Mouse (Mus musculus) heart, embryonic 16.5 days (tissue): ENCODE measurements around the gene Vti1a. TPM values are rescaled to one million over a fixed set of nuclear protein-coding genes. Genes with fewer than 3 reads are reported as not detected.

ENCODE experiments used
- ATAC-seq: fragments of 200-750 bp; cut with Nextera tagmentation; replicated peaks from 2 replicates; pipeline ENCODE4 v1.8.0; 2017; ENCODE audit warnings: moderate number of reproducible peaks; ENCODE audit not compliant: insufficient read depth, low FRiP score; ENCODE audit errors: extremely low read depth
- H3K27ac ChIP-seq: fragments of 300-500 bp; sonication (generic); 2 replicates; pipeline ENCODE4 v1.5.1; 2014; ENCODE audit warnings: mild to moderate bottlenecking, low read length, control low read depth, moderate library complexity
- H3K27me3 ChIP-seq: fragments of 300-500 bp; sonication (generic); 2 replicates; pipeline ENCODE4 v1.6.1; 2014; ENCODE audit warnings: low read length, mixed read lengths; ENCODE audit not compliant: control insufficient read depth, insufficient read depth
- H3K36me3 ChIP-seq: fragments of 300-500 bp; sonication (generic); 2 replicates; pipeline ENCODE4 v1.6.1; 2014; ENCODE audit not compliant: control insufficient read depth, insufficient read depth
- H3K4me1 ChIP-seq: fragments of 300-500 bp; sonication (generic); 2 replicates; pipeline ENCODE4 v1.6.1; 2014; ENCODE audit warnings: low read length, mixed read lengths; ENCODE audit not compliant: control insufficient read depth, insufficient read depth
- H3K4me2 ChIP-seq: fragments of 300-500 bp; sonication (generic); 2 replicates; pipeline ENCODE4 v1.6.1; 2014; ENCODE audit warnings: low read depth, mild to moderate bottlenecking, control low read depth, low read length
- H3K4me3 ChIP-seq: fragments of 300-500 bp; sonication (generic); 2 replicates; pipeline ENCODE4 v1.5.1; 2014; ENCODE audit warnings: mild to moderate bottlenecking, control low read depth, low read length
- H3K9ac ChIP-seq: fragments of 300-500 bp; sonication (generic); 2 replicates; pipeline ENCODE4 v1.6.1; 2014; ENCODE audit warnings: low read length, control low read depth
- H3K9me3 ChIP-seq: fragments of 300-500 bp; sonication (generic); replicated peaks from 2 replicates; pipeline ENCODE4 v1.6.1; 2016; ENCODE audit warnings: low read length; ENCODE audit not compliant: control insufficient read depth
- WGBS: fragments of 180-500 bp; shearing (Covaris S2); extraction: QIAGEN DNeasy Blood & Tissue Kit; methylation state at CpG from one replicate; pipeline ENCODE4 v1.1.7; 2014; 5-methylcytosine and 5-hydroxymethylcytosine counted together
- polyA plus RNA-seq: library from polyadenylated mRNA; unstranded; fragments of >200 nt; fragmentation: Nextera tagmentation; extraction: Ambion mirVana; gene quantifications from 2 replicates; pipeline ENCODE4 v1.2.1, GENCODE M21; 2015

Vti1a gene
- polyA plus RNA-seq, 1 experiment from 2014 or later: 17.6 TPM

GRCm38 (mm10) chr19:55423952-55424351, 107.9 kb downstream of the Vti1a start:
- 38% methylated on average over 8 of the region's 8 CpGs for whole genome bisulfite sequencing
- H3K9me3 ChIP-seq: no peaks in the 10 kb centered on the region
- H3K27me3 ChIP-seq: no peaks in the 10 kb centered on the region
- H3K4me2 ChIP-seq: no peak overlapping the region
- H3K4me1 ChIP-seq: no peaks in the 10 kb centered on the region
- no peak overlapping the region for H3K9ac ChIP-seq
- H3K36me3 ChIP-seq: no peaks in the 10 kb centered on the region
- peak; percentile 80 for ATAC-seq
- no peak overlapping the region for H3K4me3 ChIP-seq
- no peak overlapping the region for H3K27ac ChIP-seq

DNA sequence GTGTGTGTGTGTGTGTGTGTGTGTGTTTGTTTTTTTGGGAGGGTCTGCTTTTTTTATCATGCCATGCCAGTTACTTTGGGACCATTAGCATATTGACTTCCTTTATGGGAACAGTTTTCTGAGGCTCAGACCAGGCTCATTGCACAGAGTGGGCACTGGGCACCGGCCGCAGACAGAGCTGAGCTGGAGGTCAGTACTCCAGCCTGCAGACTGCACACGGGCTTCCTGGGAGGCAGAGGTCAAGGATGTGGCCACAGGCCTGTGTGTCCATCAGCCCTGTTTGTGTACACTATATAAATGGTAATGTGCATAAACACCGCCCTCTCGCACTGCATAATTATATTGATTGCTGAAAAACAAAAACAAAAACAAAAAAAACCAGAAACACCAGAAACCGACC, 108.4 kb downstream of the Vti1a start:
- WGBS: 81% methylated on average over 6 of the region's 6 CpGs
- H3K27ac ChIP-seq: no peak overlapping the region
- no peak overlapping the region for H3K9ac ChIP-seq
- H3K27me3 ChIP-seq: no peaks in the 10 kb centered on the region
- H3K9me3 ChIP-seq: no peaks in the 10 kb centered on the region
- no peaks in the 10 kb centered on the region for H3K4me1 ChIP-seq
- ATAC-seq: no peak
- H3K36me3 ChIP-seq: no peaks in the 10 kb centered on the region
- no peak overlapping the region for H3K4me2 ChIP-seq
- H3K4me3 ChIP-seq: no peak overlapping the region

GRCm38 (mm10) chr19:55440306-55440705, 124.2 kb downstream of the Vti1a start:
- H3K4me2 ChIP-seq: no peak overlapping the region
- ATAC-seq: no peak
- no peak overlapping the region for H3K9ac ChIP-seq
- H3K4me1 ChIP-seq: no peaks in the 10 kb centered on the region
- 84% methylated on average over 3 of the region's 3 CpGs for WGBS
- no peaks in the 10 kb centered on the region for H3K9me3 ChIP-seq
- no peaks in the 10 kb centered on the region for H3K27me3 ChIP-seq
- no peak overlapping the region for H3K4me3 ChIP-seq
- H3K27ac ChIP-seq: no peak overlapping the region
- H3K36me3 ChIP-seq: no peaks in the 10 kb centered on the region

DNA sequence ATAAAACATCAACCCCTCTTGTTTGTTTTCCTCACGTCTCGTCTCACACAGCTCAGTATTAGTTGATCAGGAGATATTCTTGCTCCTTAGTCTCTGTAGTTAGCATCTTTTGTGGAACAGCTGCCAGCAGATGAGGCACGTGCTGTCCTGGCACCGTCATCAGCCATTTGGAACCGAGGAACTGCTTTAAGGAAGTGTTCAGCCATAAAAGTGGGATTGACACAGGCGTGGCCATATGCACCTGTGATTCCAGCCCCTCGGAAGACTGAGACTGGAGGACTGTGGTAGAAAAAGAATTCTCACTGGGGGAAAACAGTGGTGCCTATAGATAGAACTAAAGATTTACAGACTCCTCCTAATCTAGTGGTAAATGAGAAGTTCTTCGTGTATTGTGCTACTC, 127.5 kb downstream of the Vti1a start:
- no peak for ATAC-seq
- 90% methylated on average over 8 of the region's 8 CpGs for WGBS
- Histone ChIP-seq H3K36me3 (no peaks in the 10 kb centered on the region), H3K9me3 (no peaks in the 10 kb centered on the region), H3K4me2 (no peak overlapping the region), H3K4me1 (no peaks in the 10 kb centered on the region), H3K4me3 (no peak overlapping the region), H3K9ac (no peak overlapping the region), H3K27me3 (no peaks in the 10 kb centered on the region), H3K27ac (no peak overlapping the region)

DNA sequence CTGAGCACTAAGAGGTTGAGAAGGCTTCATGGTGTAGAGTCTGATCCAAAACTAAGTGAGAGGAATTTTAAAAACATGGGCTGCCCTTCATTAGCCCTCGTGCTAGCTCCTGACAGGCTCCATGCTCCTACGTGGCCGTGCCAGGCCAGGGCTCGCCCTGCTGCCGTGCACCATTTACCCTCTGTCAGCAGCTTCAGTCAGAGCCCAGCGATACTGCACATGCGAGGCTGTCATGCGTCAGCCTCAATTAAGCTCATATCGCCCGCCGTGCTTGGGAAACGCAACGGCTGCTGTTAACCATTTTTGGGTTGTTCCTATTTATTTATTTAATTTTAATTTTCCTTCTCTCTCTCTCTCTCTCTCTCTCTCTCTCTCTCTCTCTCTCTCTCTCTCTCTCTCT, 133.0 kb downstream of the Vti1a start:
- no peak; the same call in 1 of the 2 replicates for ATAC-seq
- no peak overlapping the region for H3K27ac ChIP-seq
- no peak overlapping the region for H3K4me3 ChIP-seq
- no peaks in the 10 kb centered on the region for H3K9me3 ChIP-seq
- H3K4me2 ChIP-seq: no peak overlapping the region
- no peak overlapping the region for H3K9ac ChIP-seq
- H3K36me3 ChIP-seq: no peaks in the 10 kb centered on the region
- 55% methylated on average over 13 of the region's 13 CpGs for WGBS
- no peaks in the 10 kb centered on the region for H3K4me1 ChIP-seq
- no peaks in the 10 kb centered on the region for H3K27me3 ChIP-seq

GRCm38 (mm10) chr19:55449506-55449905, 133.4 kb downstream of the Vti1a start:
- Histone ChIP-seq H3K4me2 (no peak overlapping the region), H3K9ac (no peak overlapping the region), H3K27me3 (no peaks in the 10 kb centered on the region), H3K36me3 (no peaks in the 10 kb centered on the region), H3K27ac (no peak overlapping the region), H3K9me3 (no peaks in the 10 kb centered on the region), H3K4me3 (no peak overlapping the region), H3K4me1 (no peaks in the 10 kb centered on the region)
- WGBS: 72% methylated on average over 6 of the region's 6 CpGs
- ATAC-seq: no peak

DNA sequence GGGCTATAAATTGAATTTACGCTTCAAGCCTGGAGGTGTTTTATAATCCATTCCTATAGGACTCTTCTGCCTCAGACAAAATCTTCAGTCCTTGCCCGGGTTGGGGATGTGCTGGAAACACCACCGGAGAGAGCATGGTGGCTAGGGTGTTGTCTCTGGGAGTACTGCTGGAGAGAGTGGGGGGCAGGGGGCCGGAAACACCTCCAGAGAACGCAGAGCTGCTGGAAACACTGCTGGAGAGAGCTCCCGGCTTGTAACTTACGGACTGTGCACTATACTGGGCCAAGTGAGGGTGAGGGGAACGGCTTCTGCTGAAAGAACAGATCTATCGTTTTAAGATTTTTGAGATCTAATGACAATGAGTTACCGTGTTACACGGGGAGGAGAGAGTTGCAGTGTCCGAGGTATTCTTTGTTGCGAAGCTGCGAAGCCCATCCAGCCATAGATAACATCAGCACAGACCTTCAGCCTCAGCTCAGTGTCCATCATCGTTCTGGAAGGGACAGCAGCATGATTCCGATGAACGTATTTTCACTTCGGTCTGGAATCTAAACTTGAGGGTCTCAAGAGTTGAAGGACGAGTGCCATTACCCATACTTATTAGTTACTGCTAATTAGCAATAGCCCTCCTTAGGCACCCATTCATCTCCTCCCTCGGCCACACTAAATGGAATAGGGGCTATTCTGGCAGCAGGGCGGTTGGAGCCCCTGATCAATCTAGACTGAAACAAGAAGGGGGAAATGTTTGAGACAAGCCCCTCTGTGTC, 140.4 kb downstream of the Vti1a start:
- no peaks in the 10 kb centered on the region for H3K27me3 ChIP-seq
- ATAC-seq: no peak
- no peak overlapping the region for H3K27ac ChIP-seq
- no peaks in the 10 kb centered on the region for H3K4me1 ChIP-seq
- H3K4me3 ChIP-seq: no peak overlapping the region
- H3K4me2 ChIP-seq: peak overlapping the region; percentile 25; the same call in 1 of the 2 replicates
- no peaks in the 10 kb centered on the region for H3K9me3 ChIP-seq
- no peak overlapping the region for H3K9ac ChIP-seq
- no peaks in the 10 kb centered on the region for H3K36me3 ChIP-seq
- WGBS: 48% methylated on average over 21 of the region's 21 CpGs

DNA sequence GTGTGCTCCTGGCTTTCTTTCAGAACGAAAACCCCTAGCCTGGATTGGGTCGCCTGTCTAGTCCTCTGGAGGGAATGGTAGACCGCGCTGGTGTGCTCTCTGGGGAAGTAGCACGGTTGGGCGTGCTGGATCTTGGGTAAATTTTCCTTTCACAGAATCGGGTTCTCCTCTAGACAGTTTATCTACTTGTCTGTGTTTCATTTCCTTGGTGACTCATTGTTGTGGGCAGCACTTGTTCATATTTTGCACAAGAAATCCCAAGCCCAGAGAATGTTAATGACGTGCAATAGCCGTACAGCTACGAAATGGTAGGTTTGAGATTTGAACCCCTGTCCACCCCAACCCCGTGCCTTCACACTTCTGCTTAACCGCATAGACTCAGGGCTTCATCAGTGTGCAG, 145.9 kb downstream of the Vti1a start:
- Histone ChIP-seq H3K4me1 (no peaks in the 10 kb centered on the region), H3K4me2 (no peak overlapping the region), H3K9ac (no peak overlapping the region), H3K36me3 (no peaks in the 10 kb centered on the region), H3K27me3 (no peaks in the 10 kb centered on the region), H3K9me3 (no peaks in the 10 kb centered on the region), H3K4me3 (no peak overlapping the region), H3K27ac (no peak overlapping the region)
- no peak for ATAC-seq
- 77% methylated on average over 12 of the region's 12 CpGs for WGBS

- Histone ChIP-seq H3K4me3 (no peak overlapping the region), H3K27ac (no peak overlapping the region), H3K27me3 (no peaks in the 10 kb centered on the region), H3K4me1 (no peaks in the 10 kb centered on the region), H3K36me3 (no peaks in the 10 kb centered on the region), H3K4me2 (no peak overlapping the region), H3K9ac (no peak overlapping the region), H3K9me3 (no peaks in the 10 kb centered on the region)
- 87% methylated on average over 4 of the region's 4 CpGs for WGBS
- ATAC-seq: no peak
Measured at GRCm38 (mm10) chr19:55463670-55464069, 147.6 kb downstream of the Vti1a start.
